Mouse (Mus musculus): ENCODE measurements around the gene Eml1. TPM values are rescaled to one million over a fixed set of nuclear protein-coding genes. Genes with fewer than 3 reads are reported as not detected.

The Eml1 gene
- polyA plus RNA-seq, 1 experiment, result 9.5 TPM

DNA sequence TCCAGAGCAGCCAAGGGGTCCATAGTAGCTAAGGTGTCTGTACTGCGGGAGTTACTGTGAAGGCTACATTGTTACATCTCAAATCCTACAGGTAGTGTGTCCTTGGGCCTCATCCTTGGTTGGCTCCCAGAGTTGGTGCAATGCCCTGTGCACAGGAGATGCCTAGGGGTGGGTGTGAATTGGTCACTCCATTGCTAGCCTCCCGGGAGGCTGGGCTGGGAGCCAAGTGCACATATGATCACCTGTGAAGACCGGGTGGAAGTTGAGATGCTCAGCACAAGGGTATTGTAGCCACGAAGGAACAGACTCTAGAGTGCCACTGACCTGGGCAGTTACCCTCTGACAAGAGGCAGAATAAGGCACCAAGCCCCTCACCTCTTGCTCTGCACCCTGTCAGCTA, 22.3 kb downstream of the Eml1 start:
- no peak overlapping the region for H3K27ac ChIP-seq (ENCODE audit: insufficient read depth, low read length)
- H3K27me3 ChIP-seq (ENCODE audit: control insufficient read depth, insufficient read depth, low read length, poor library complexity, severe bottlenecking), result no peaks in the 10 kb centered on the region
- H3K9me3 ChIP-seq (replicated peaks; ENCODE audit: control insufficient read depth, insufficient read depth, low read length, poor library complexity, severe bottlenecking), result no peaks in the 10 kb centered on the region
- no peak overlapping the region for H3K9ac ChIP-seq (ENCODE audit: low read depth, poor library complexity, severe bottlenecking)
- TF ChIP-seq POLR2A (IDR thresholded peaks at IDR 0.05; ENCODE audit: insufficient read depth, low read length) (no peak), EP300 (IDR thresholded peaks at IDR 0.05; ENCODE audit: insufficient read depth, low read depth, low read length) (no peak), CTCF (IDR thresholded peaks at IDR 0.05; ENCODE audit: low read depth, low read length) (no peak)
- H3K4me1 ChIP-seq (ENCODE audit: control insufficient read depth, insufficient read depth, low read length), result no peaks in the 10 kb centered on the region
- H3K4me3 ChIP-seq (ENCODE audit: low read depth, low read length), result no peak overlapping the region
- no peaks in the 10 kb centered on the region for H3K36me3 ChIP-seq (ENCODE audit: control insufficient read depth, insufficient read depth, low read length, poor library complexity, severe bottlenecking)

DNA sequence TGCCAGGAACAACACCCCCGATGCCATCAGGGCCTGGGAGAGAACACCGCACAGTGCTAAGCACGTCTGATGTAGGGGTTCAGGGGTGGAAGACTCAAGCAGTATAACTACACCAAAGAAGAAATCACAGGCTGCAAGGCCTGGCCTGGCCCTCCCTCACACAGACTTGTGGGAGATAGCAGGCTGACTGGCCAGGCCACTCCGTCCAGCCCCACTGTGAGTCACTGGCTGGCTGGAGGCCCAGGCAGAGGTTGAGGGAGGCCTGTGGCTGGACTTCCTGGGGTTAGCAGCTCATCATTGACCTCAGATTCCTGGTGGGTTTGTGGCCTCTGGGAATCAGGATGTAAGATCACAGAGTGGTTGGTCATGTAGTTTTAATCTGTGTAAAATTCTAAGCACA, 22.9 kb downstream of the Eml1 start:
- Histone ChIP-seq H3K27ac (ENCODE audit: insufficient read depth, low read length) (no peak overlapping the region), H3K36me3 (ENCODE audit: control insufficient read depth, insufficient read depth, low read length, poor library complexity, severe bottlenecking) (no peaks in the 10 kb centered on the region), H3K27me3 (ENCODE audit: control insufficient read depth, insufficient read depth, low read length, poor library complexity, severe bottlenecking) (no peaks in the 10 kb centered on the region), H3K4me1 (ENCODE audit: control insufficient read depth, insufficient read depth, low read length) (no peaks in the 10 kb centered on the region), H3K9ac (ENCODE audit: low read depth, poor library complexity, severe bottlenecking) (no peak overlapping the region), H3K4me3 (ENCODE audit: low read depth, low read length) (no peak overlapping the region), H3K9me3 (replicated peaks; ENCODE audit: control insufficient read depth, insufficient read depth, low read length, poor library complexity, severe bottlenecking) (no peaks in the 10 kb centered on the region)
- TF ChIP-seq CTCF (IDR thresholded peaks at IDR 0.05; ENCODE audit: low read depth, low read length), result no peak
- TF ChIP-seq POLR2A (IDR thresholded peaks at IDR 0.05; ENCODE audit: insufficient read depth, low read length), result no peak
- no peak for TF ChIP-seq EP300 (IDR thresholded peaks at IDR 0.05; ENCODE audit: insufficient read depth, low read depth, low read length)

DNA sequence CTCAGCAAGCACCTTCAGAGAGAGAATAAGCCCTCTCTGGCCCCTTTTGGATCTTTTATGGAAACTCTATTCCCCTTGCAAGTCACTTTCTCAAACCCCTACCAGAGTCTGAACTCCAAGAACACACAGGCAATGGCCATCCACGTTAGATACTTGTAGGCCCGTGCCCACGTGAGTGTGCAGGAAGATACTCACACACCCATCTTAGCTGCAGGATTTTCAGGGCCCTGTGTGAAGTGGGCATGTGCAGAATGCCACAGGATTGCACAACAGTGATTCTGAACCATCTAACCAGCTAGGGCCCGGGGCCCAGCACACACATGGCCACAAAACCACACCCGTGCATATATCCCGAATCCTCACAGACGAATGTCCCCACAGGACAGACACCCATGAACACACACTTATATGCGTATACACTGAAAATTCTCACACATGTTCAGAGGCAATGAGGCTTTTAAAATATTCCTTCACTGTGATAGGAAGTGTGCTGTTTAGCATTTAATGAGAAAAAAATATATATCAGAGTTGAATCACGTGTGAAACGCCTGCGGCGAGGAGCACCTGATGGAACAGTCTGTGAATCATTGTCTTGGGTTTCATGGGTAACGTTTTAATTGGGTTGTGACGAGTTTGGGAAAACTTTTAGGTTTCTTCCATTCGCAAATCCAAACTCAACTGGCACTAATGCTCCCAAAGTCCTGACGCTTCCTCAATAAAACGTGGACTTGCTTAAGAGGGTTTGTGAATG, 24.0 kb downstream of the Eml1 start:
- no peaks in the 10 kb centered on the region for H3K4me1 ChIP-seq (ENCODE audit: control insufficient read depth, insufficient read depth, low read length)
- no peak overlapping the region for H3K27ac ChIP-seq (ENCODE audit: insufficient read depth, low read length)
- H3K36me3 ChIP-seq (ENCODE audit: control insufficient read depth, insufficient read depth, low read length, poor library complexity, severe bottlenecking), result no peaks in the 10 kb centered on the region

DNA sequence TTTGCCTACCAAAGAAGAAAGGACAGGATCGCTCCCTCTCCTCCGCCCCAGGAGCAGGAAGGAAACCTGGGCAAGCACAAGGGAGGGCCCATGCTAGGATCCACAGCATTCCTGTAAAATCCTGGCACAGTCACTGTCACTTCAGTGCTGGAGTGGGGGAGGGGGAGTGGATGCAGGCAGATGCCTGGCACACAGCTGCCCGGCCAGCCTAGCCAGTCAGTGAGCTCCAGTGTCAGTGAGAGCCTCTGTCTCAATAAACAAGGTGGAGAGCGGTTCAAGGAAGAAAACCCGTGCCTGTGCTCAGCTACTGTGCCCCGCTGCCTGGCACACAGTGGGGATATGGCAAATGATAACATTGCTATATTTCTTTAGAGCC, 24.5 kb downstream of the Eml1 start:
- H3K27me3 ChIP-seq (ENCODE audit: control insufficient read depth, insufficient read depth, low read length, poor library complexity, severe bottlenecking), result no peaks in the 10 kb centered on the region
- no peaks in the 10 kb centered on the region for H3K36me3 ChIP-seq (ENCODE audit: control insufficient read depth, insufficient read depth, low read length, poor library complexity, severe bottlenecking)
- H3K4me1 ChIP-seq (ENCODE audit: control insufficient read depth, insufficient read depth, low read length), result no peaks in the 10 kb centered on the region
- H3K9ac ChIP-seq (ENCODE audit: low read depth, poor library complexity, severe bottlenecking), result no peak overlapping the region
- no peak overlapping the region for H3K27ac ChIP-seq (ENCODE audit: insufficient read depth, low read length)
- no peaks in the 10 kb centered on the region for H3K9me3 ChIP-seq (replicated peaks; ENCODE audit: control insufficient read depth, insufficient read depth, low read length, poor library complexity, severe bottlenecking)
- no peak overlapping the region for H3K4me3 ChIP-seq (ENCODE audit: low read depth, low read length)
- TF ChIP-seq EP300 (IDR thresholded peaks at IDR 0.05; ENCODE audit: insufficient read depth, low read depth, low read length) (no peak), POLR2A (IDR thresholded peaks at IDR 0.05; ENCODE audit: insufficient read depth, low read length) (no peak), CTCF (IDR thresholded peaks at IDR 0.05; ENCODE audit: low read depth, low read length) (no peak)

More for the DNA sequence above, 24.0 kb downstream of the Eml1 start:
- Histone ChIP-seq H3K9ac (ENCODE audit: low read depth, poor library complexity, severe bottlenecking) (no peak overlapping the region), H3K4me3 (ENCODE audit: low read depth, low read length) (no peak overlapping the region), H3K27me3 (ENCODE audit: control insufficient read depth, insufficient read depth, low read length, poor library complexity, severe bottlenecking) (no peaks in the 10 kb centered on the region), H3K9me3 (replicated peaks; ENCODE audit: control insufficient read depth, insufficient read depth, low read length, poor library complexity, severe bottlenecking) (no peaks in the 10 kb centered on the region)
- no peak for TF ChIP-seq POLR2A (IDR thresholded peaks at IDR 0.05; ENCODE audit: insufficient read depth, low read length)
- no peak for TF ChIP-seq EP300 (IDR thresholded peaks at IDR 0.05; ENCODE audit: insufficient read depth, low read depth, low read length)
- no peak for TF ChIP-seq CTCF (IDR thresholded peaks at IDR 0.05; ENCODE audit: low read depth, low read length)

DNA sequence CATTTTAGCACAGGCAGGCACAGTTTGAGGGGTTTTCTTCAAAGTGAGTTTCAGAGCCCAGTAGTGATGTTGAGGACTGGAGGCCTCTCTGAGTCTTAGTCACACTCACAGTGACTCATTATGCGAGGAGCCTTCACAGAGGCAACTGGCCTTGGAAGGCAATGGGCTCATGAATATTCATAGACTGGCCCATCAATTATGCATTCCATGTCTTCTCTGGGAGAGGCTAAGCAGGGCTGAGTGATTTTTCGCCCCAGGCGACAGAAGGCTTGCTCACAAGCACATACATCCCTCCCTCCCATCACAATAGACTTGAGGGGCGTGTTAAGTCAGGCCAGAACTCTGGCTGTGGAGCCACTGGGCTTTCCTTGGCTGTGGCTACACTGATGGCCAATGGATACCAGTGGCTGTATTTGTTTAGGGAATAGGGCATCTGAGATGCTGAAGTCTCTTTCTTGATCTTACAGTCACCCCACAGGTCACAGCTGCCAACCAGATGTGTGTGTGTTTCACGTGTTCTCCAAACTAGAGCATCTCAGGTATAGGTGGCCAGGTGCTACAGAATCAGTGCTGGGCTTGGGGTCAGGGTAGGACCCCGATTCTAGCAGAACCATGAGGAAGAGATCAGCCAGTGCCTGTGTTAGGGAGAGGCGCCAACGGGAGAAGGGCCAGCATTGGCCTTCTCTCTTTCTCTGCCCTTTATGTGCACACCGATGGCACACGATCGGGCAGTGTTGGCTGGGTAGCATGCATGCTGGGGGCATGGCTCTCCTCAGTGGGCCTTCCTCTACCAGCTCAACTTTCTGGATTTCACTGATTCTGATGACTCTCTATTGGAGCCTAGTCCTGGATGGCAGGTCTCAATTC, 25.6 kb downstream of the Eml1 start:
- H3K27me3 ChIP-seq (ENCODE audit: control insufficient read depth, insufficient read depth, low read length, poor library complexity, severe bottlenecking), result no peaks in the 10 kb centered on the region
- TF ChIP-seq POLR2A (IDR thresholded peaks at IDR 0.05; ENCODE audit: insufficient read depth, low read length), result no peak
- TF ChIP-seq CTCF (IDR thresholded peaks at IDR 0.05; ENCODE audit: low read depth, low read length), result no peak
- no peak for TF ChIP-seq EP300 (IDR thresholded peaks at IDR 0.05; ENCODE audit: insufficient read depth, low read depth, low read length)
- H3K9me3 ChIP-seq (replicated peaks; ENCODE audit: control insufficient read depth, insufficient read depth, low read length, poor library complexity, severe bottlenecking), result no peaks in the 10 kb centered on the region
- H3K27ac ChIP-seq (ENCODE audit: insufficient read depth, low read length), result no peak overlapping the region
- H3K9ac ChIP-seq (ENCODE audit: low read depth, poor library complexity, severe bottlenecking), result no peak overlapping the region
- H3K36me3 ChIP-seq (ENCODE audit: control insufficient read depth, insufficient read depth, low read length, poor library complexity, severe bottlenecking), result no peaks in the 10 kb centered on the region
- H3K4me3 ChIP-seq (ENCODE audit: low read depth, low read length), result no peak overlapping the region
- H3K4me1 ChIP-seq (ENCODE audit: control insufficient read depth, insufficient read depth, low read length), result no peaks in the 10 kb centered on the region

DNA sequence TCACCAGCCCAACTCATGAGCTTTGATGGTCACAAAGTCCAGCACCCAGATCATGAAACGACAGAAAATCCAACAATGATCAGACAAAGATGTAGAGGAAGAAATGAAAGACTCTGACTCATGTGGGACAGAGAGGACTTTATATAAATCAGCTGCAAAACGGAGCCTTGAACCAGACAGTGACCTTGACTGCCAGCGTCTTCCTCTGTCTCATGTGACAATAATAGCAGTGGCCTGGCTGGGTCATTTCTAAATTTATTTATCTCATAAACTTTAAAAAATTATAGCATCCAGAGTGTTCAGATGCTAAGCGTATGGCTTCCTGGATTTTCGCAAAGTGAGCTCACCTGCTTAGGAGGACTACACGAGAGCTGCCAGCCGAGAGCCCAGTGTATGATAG, 27.9 kb downstream of the Eml1 start:
- Histone ChIP-seq H3K4me1 (ENCODE audit: control insufficient read depth, insufficient read depth, low read length) (no peaks in the 10 kb centered on the region), H3K9me3 (replicated peaks; ENCODE audit: control insufficient read depth, insufficient read depth, low read length, poor library complexity, severe bottlenecking) (no peaks in the 10 kb centered on the region), H3K9ac (ENCODE audit: low read depth, poor library complexity, severe bottlenecking) (no peak overlapping the region), H3K4me3 (ENCODE audit: low read depth, low read length) (no peak overlapping the region), H3K27me3 (ENCODE audit: control insufficient read depth, insufficient read depth, low read length, poor library complexity, severe bottlenecking) (no peaks in the 10 kb centered on the region), H3K36me3 (ENCODE audit: control insufficient read depth, insufficient read depth, low read length, poor library complexity, severe bottlenecking) (no peaks in the 10 kb centered on the region), H3K27ac (ENCODE audit: insufficient read depth, low read length) (no peak overlapping the region)
- TF ChIP-seq EP300 (IDR thresholded peaks at IDR 0.05; ENCODE audit: insufficient read depth, low read depth, low read length) (no peak), CTCF (IDR thresholded peaks at IDR 0.05; ENCODE audit: low read depth, low read length) (no peak), POLR2A (IDR thresholded peaks at IDR 0.05; ENCODE audit: insufficient read depth, low read length) (no peak)

Data from ES-Bruce4 (cell line).